Mouse (Mus musculus): ENCODE measurements around the gene Tmem28. TPM values are rescaled to one million over a fixed set of nuclear protein-coding genes. Genes with fewer than 3 reads are reported as not detected.

Tmem28 gene
- polyA plus RNA-seq (2017; shearing (Covaris generic)), result not detected

GRCm38 (mm10) chrX:99820790-99821395, at the start of gene Tmem28:
Gene Tmem28, plus strand, starts transcription at chrX:99821021.

Other genes starting within 250 kb of the Tmem28 start
- not detected for gene Eda, start 154.6 kb downstream of the Tmem28 start, polyA plus RNA-seq (2017; shearing (Covaris generic))